Mouse (Mus musculus): Measurements from ENCODE around the gene Mical3. TPM values are rescaled to one million over a fixed set of nuclear protein-coding genes. Genes with fewer than 3 reads are reported as not detected.

Gene Mical3
- polyA plus RNA-seq, 2 experiments = 13.3 to 17.3 TPM

- no peak overlapping the region for H3K4me2 ChIP-seq (replicated peaks; ENCODE audit: low read depth, low read length, severe bottlenecking)
- H3K9me3 ChIP-seq (ENCODE audit: control insufficient read depth, low read length) = no peaks in the 10 kb centered on the region
- no peak overlapping the region for H3K9ac ChIP-seq (ENCODE audit: low read depth, low read length, severe bottlenecking)
- H3K4me1 ChIP-seq (ENCODE audit: control insufficient read depth, insufficient read depth, low read length) = peaks cover 9% of the 10 kb centered on the region; the same call in 1 of the 2 replicates
- H3K27ac ChIP-seq (replicated peaks; ENCODE audit: low read depth, low read length) = no peak overlapping the region
- WGBS = 58% methylated on average over 26 of the region's 26 CpGs
- ATAC-seq (ENCODE audit: low FRiP score, low read depth) = peak; percentile 74
- H3K36me3 ChIP-seq (ENCODE audit: control insufficient read depth, insufficient read depth, low read length) = no peaks in the 10 kb centered on the region
- H3K27me3 ChIP-seq (ENCODE audit: control insufficient read depth, insufficient read depth, low read length) = no peaks in the 10 kb centered on the region
- no peak for TF ChIP-seq POLR2A (IDR thresholded peaks at IDR 0.05; ENCODE audit: borderline replicate concordance, extremely low read depth, insufficient read depth, insufficient read length)
- peak; percentile 25 for DNase-seq (ENCODE audit: low spot score)
- H3K4me3 ChIP-seq (replicated peaks; ENCODE audit: low read length) = no peak overlapping the region
Observed at GRCm38 (mm10) chr6:121081288-121082093, 49.3 kb downstream of the Mical3 start.

DNA sequence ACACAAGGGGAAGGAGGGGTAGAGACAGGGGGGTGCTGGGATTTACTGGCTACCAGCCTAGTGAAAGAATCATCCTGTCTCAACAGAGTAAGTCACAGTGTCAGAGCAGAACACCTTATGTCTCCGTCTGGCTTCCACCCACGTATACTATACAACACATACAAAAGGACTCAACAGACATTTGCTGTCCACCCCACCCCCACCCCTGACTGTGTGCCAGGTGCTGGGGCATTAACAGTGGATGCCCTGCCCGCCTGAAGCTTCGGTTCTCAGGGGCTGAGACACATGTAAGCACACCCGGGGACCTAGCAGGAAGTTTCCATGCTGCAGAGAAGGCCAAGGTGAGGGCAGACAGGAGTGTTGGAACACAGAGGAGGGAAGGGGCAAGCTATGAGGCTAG, 52.6 kb downstream of the Mical3 start:
- H3K4me2 ChIP-seq (replicated peaks; ENCODE audit: low read depth, low read length, severe bottlenecking) = no peak overlapping the region
- DNase-seq (ENCODE audit: low spot score) (no peak), ATAC-seq (ENCODE audit: low FRiP score, low read depth) (no peak)
- TF ChIP-seq POLR2A (IDR thresholded peaks at IDR 0.05; ENCODE audit: borderline replicate concordance, extremely low read depth, insufficient read depth, insufficient read length) = no peak
- no peak overlapping the region for H3K9ac ChIP-seq (ENCODE audit: low read depth, low read length, severe bottlenecking)
- WGBS = 89% methylated on average over 5 of the region's 5 CpGs
- H3K27ac ChIP-seq (replicated peaks; ENCODE audit: low read depth, low read length) = no peak overlapping the region
- H3K4me1 ChIP-seq (ENCODE audit: control insufficient read depth, insufficient read depth, low read length) = peaks cover 4% of the 10 kb centered on the region; the same call in 1 of the 2 replicates
- H3K9me3 ChIP-seq (ENCODE audit: control insufficient read depth, low read length) = no peaks in the 10 kb centered on the region
- no peaks in the 10 kb centered on the region for H3K27me3 ChIP-seq (ENCODE audit: control insufficient read depth, insufficient read depth, low read length)
- no peak overlapping the region for H3K4me3 ChIP-seq (replicated peaks; ENCODE audit: low read length)
- H3K36me3 ChIP-seq (ENCODE audit: control insufficient read depth, insufficient read depth, low read length) = no peaks in the 10 kb centered on the region

DNA sequence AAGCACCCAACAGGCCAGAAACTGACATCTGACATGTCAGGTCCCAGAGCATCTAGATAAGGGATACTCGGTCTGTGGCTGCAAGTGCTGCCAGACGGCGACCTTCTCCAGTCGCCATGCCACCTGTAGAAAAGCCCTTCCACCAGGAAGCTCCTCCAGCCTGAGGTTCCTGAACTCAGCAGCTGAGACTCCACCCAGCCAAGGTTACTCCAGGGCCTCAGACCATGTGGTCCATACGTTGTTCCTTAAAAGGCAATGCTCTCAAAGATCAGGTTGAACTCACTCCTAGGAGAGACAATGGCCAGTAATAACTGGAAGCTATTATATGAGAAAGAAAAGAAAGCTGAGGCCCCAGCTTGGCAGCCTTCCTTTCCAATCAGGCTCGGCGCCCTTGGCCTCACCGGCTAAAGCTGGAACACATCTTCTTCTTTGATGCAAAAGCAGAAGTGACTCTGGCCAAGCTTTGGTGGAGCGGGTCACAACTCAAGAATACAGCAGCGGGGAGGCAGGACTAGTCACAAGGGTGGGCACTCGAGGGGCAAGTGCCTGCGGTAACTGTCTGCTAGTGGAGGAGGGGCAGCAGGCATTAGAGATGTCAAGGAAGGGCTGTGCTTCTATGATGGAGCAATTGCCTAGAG, 53.8 kb downstream of the Mical3 start:
- TF ChIP-seq POLR2A (IDR thresholded peaks at IDR 0.05; ENCODE audit: borderline replicate concordance, extremely low read depth, insufficient read depth, insufficient read length) = no peak
- H3K9ac ChIP-seq (ENCODE audit: low read depth, low read length, severe bottlenecking) = no peak overlapping the region
- no peak for DNase-seq (ENCODE audit: low spot score)
- no peak overlapping the region for H3K27ac ChIP-seq (replicated peaks; ENCODE audit: low read depth, low read length)
- peaks cover 4% of the 10 kb centered on the region; the same call in 1 of the 2 replicates for H3K4me1 ChIP-seq (ENCODE audit: control insufficient read depth, insufficient read depth, low read length)
- H3K27me3 ChIP-seq (ENCODE audit: control insufficient read depth, insufficient read depth, low read length) = no peaks in the 10 kb centered on the region
- H3K4me2 ChIP-seq (replicated peaks; ENCODE audit: low read depth, low read length, severe bottlenecking) = no peak overlapping the region
- H3K36me3 ChIP-seq (ENCODE audit: control insufficient read depth, insufficient read depth, low read length) = no peaks in the 10 kb centered on the region
- 86% methylated on average over 12 of the region's 12 CpGs for WGBS
- ATAC-seq (ENCODE audit: low FRiP score, low read depth) = no peak
- no peaks in the 10 kb centered on the region for H3K9me3 ChIP-seq (ENCODE audit: control insufficient read depth, low read length)
- no peak overlapping the region for H3K4me3 ChIP-seq (replicated peaks; ENCODE audit: low read length)

GRCm38 (mm10) chr6:121075763-121076162, 55.0 kb downstream of the Mical3 start:
- H3K4me2 ChIP-seq (replicated peaks; ENCODE audit: low read depth, low read length, severe bottlenecking) = no peak overlapping the region
- H3K9ac ChIP-seq (ENCODE audit: low read depth, low read length, severe bottlenecking) = no peak overlapping the region
- no peaks in the 10 kb centered on the region for H3K36me3 ChIP-seq (ENCODE audit: control insufficient read depth, insufficient read depth, low read length)
- no peaks in the 10 kb centered on the region for H3K9me3 ChIP-seq (ENCODE audit: control insufficient read depth, low read length)
- H3K4me3 ChIP-seq (replicated peaks; ENCODE audit: low read length) = no peak overlapping the region
- WGBS = 92% methylated on average over 1 of the region's 1 CpGs
- no peak overlapping the region for H3K27ac ChIP-seq (replicated peaks; ENCODE audit: low read depth, low read length)
- DNase-seq (ENCODE audit: low spot score) = no peak
- H3K27me3 ChIP-seq (ENCODE audit: control insufficient read depth, insufficient read depth, low read length) = no peaks in the 10 kb centered on the region
- no peak for TF ChIP-seq POLR2A (IDR thresholded peaks at IDR 0.05; ENCODE audit: borderline replicate concordance, extremely low read depth, insufficient read depth, insufficient read length)
- no peaks in the 10 kb centered on the region for H3K4me1 ChIP-seq (ENCODE audit: control insufficient read depth, insufficient read depth, low read length)
- ATAC-seq (ENCODE audit: low FRiP score, low read depth) = no peak

- 90% methylated on average over 7 of the region's 7 CpGs for WGBS
- H3K27ac ChIP-seq (replicated peaks; ENCODE audit: low read depth, low read length) = no peak overlapping the region
- no peak overlapping the region for H3K4me3 ChIP-seq (replicated peaks; ENCODE audit: low read length)
- H3K4me2 ChIP-seq (replicated peaks; ENCODE audit: low read depth, low read length, severe bottlenecking) = no peak overlapping the region
- no peaks in the 10 kb centered on the region for H3K9me3 ChIP-seq (ENCODE audit: control insufficient read depth, low read length)
- no peaks in the 10 kb centered on the region for H3K36me3 ChIP-seq (ENCODE audit: control insufficient read depth, insufficient read depth, low read length)
- ATAC-seq (ENCODE audit: low FRiP score, low read depth) = no peak
- no peaks in the 10 kb centered on the region for H3K4me1 ChIP-seq (ENCODE audit: control insufficient read depth, insufficient read depth, low read length)
- no peak overlapping the region for H3K9ac ChIP-seq (ENCODE audit: low read depth, low read length, severe bottlenecking)
- no peaks in the 10 kb centered on the region for H3K27me3 ChIP-seq (ENCODE audit: control insufficient read depth, insufficient read depth, low read length)
- DNase-seq (ENCODE audit: low spot score) = no peak
- no peak for TF ChIP-seq POLR2A (IDR thresholded peaks at IDR 0.05; ENCODE audit: borderline replicate concordance, extremely low read depth, insufficient read depth, insufficient read length)
Observed at GRCm38 (mm10) chr6:121073312-121073711, 57.5 kb downstream of the Mical3 start.

Data from limb, embryonic 14.5 days (tissue).